Mouse (Mus musculus): ENCODE measurements around the gene Hspa8.
A peak's percentile ranks its signal among the peaks of the same experiment; 100 is the strongest.
"Not testable (repeated sequence)": the region's sequence is repeated elsewhere in the genome, so short reads cannot be mapped to it uniquely, and the experiment has no call there.

Hspa8 gene

GRCm38 (mm10) chr9:40800675-40801612 is at the start of gene Hspa8:
Gene Hspa8 (plus strand): TSS chr9:40800984.
- peak; percentile 100 for DNase-seq (ENCODE audit: low spot score in 2 of 2)

GRCm38 (mm10) chr9:40751749-40752148 is 49.0 kb upstream of the Hspa8 start:
- DNase-seq (ENCODE audit: low spot score in 2 of 2): no peak

GRCm38 (mm10) chr9:40756401-40756800 is 44.4 kb upstream of the Hspa8 start:
- DNase-seq (ENCODE audit: low spot score in 2 of 2): peak in 1 of 2 experiments; percentile 62

GRCm38 (mm10) chr9:40757105-40757626 is 43.6 kb upstream of the Hspa8 start:
- peak in 1 of 2 experiments; percentile 61 for DNase-seq (ENCODE audit: low spot score in 2 of 2)

- DNase-seq (ENCODE audit: low spot score in 2 of 2): peak; percentile 78 to 93
These were observed 43.0 kb upstream of the Hspa8 start for GRCm38 (mm10) chr9:40757685-40758270.

- no peak for DNase-seq (ENCODE audit: low spot score in 2 of 2)
These were observed 38.4 kb upstream of the Hspa8 start for GRCm38 (mm10) chr9:40762354-40762753.

GRCm38 (mm10) chr9:40764887-40765580 is 35.8 kb upstream of the Hspa8 start:
- no peak for DNase-seq (ENCODE audit: low spot score in 2 of 2)

- peak; percentile 70 to 76 for DNase-seq (ENCODE audit: low spot score in 2 of 2)
These were observed 35.2 kb upstream of the Hspa8 start for GRCm38 (mm10) chr9:40765581-40765940.

GRCm38 (mm10) chr9:40766058-40766605 is 34.7 kb upstream of the Hspa8 start:
- DNase-seq (ENCODE audit: low spot score in 2 of 2): no peak

GRCm38 (mm10) chr9:40767946-40768345 is 32.8 kb upstream of the Hspa8 start:
- no peak for DNase-seq (ENCODE audit: low spot score in 2 of 2)

GRCm38 (mm10) chr9:40772246-40772645 is 28.5 kb upstream of the Hspa8 start:
- peak in 1 of 2 experiments; percentile 30 for DNase-seq (ENCODE audit: low spot score in 2 of 2)

GRCm38 (mm10) chr9:40773142-40773541 is 27.6 kb upstream of the Hspa8 start:
- not testable (repeated sequence) for DNase-seq (ENCODE audit: low spot score in 2 of 2)

- DNase-seq (ENCODE audit: low spot score in 2 of 2): no peak
These were observed 26.9 kb upstream of the Hspa8 start for GRCm38 (mm10) chr9:40773869-40774268.

GRCm38 (mm10) chr9:40776044-40776443 is 24.7 kb upstream of the Hspa8 start:
- DNase-seq (ENCODE audit: low spot score in 2 of 2): no peak

GRCm38 (mm10) chr9:40776459-40777248 is 24.1 kb upstream of the Hspa8 start:
- no peak for DNase-seq (ENCODE audit: low spot score in 2 of 2)

GRCm38 (mm10) chr9:40780111-40780510 is 20.7 kb upstream of the Hspa8 start:
- no peak for DNase-seq (ENCODE audit: low spot score in 2 of 2)

- DNase-seq (ENCODE audit: low spot score in 2 of 2): no peak
These were observed 19.7 kb upstream of the Hspa8 start for GRCm38 (mm10) chr9:40780892-40781725.

- DNase-seq (ENCODE audit: low spot score in 2 of 2): no peak
These were observed 18.8 kb upstream of the Hspa8 start for GRCm38 (mm10) chr9:40781726-40782581.
